Mouse (Mus musculus) right cerebral cortex, adult 2 months (tissue): ENCODE data around the gene Dzip1l.

ENCODE experiments used
- DNase-seq, 2 experiments: peaks; one replicate each; pipeline ENCODE4 v3.0.0; 2021 to 2022; ENCODE audit warnings: low spot score in 2 of 2

Dzip1l gene

GRCm38 (mm10) chr9:99660756-99661155 is 31.5 kb downstream of the Dzip1l start:
- no peak for DNase-seq

DNA sequence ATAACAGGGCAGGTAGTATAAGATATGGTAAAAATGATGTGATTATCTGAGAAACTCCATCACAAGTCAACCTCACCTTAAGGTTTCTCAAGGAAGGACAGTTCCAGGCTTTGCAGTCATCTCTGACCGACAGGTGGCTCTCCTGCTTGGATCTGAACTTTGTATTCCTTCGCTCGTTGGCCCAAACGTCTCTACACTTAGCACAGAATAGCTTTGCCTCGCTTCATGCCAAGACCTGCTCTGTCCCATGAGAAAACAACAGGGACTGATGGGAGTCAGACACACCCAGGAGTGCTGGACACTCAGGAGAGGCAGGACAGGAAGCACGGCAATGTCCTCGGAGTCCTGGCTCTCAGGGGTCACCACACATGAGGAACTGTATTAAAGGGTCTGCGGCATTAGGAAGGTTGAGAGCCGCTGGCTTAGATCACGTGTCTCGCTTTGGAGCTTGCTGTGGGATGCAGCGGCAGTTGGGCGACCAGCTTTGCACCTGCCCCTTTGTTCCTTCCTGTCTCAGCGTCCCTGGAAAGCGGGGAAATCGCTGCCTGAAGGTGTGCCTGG is 32.4 kb downstream of the Dzip1l start:
- DNase-seq: no peak

GRCm38 (mm10) chr9:99662406-99662805 is 33.1 kb downstream of the Dzip1l start:
- peak; percentile 72 to 84 for DNase-seq

- DNase-seq: no peak
Observed at GRCm38 (mm10) chr9:99662887-99663286, 33.6 kb downstream of the Dzip1l start.

- no peak for DNase-seq
Observed at GRCm38 (mm10) chr9:99667596-99667995, 38.3 kb downstream of the Dzip1l start.

- peak in 1 of 2 experiments; percentile 15 for DNase-seq
Observed at GRCm38 (mm10) chr9:99671603-99672002, 42.3 kb downstream of the Dzip1l start.

- no peak for DNase-seq
Observed at GRCm38 (mm10) chr9:99675714-99676113, 46.4 kb downstream of the Dzip1l start.

- peak; percentile 59 to 70 for DNase-seq
Observed at GRCm38 (mm10) chr9:99681980-99682570, 52.8 kb downstream of the Dzip1l start.

GRCm38 (mm10) chr9:99685061-99685521 is 55.8 kb downstream of the Dzip1l start:
- DNase-seq: peak in 1 of 2 experiments; percentile 32

DNA sequence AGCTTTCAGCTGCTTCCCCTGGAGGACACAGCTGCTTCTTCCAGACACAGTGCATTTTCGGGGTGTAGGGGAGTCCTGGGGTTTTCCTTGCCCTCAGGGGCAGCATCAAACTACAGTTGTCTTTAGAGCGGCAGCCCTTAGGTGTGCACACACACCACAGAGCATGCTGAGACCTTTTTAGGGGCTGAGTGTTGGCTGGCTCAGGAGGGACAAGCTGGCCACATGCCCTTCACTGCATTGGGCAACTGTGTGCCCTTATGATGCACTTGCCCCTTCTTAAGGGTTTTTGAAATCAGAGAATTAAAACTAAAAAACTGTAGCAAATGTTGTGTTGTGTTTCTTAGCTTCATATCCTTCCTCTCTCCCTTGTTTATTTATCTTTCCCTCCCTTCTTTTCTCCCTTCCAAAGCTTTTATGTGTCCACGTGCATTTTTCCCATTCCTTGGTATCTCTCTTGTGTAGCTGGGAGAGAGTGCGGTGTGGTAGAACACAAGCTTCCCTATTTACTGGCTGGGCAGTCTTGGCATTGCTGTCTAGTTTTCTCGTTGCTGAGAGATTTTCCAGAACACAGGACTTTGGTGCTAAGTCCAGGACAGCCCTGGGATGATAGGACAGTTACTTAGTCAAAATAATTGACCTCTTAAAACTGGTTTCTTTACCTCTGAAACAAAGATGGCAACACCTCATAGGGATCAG is 56.4 kb downstream of the Dzip1l start:
- no peak for DNase-seq

DNA sequence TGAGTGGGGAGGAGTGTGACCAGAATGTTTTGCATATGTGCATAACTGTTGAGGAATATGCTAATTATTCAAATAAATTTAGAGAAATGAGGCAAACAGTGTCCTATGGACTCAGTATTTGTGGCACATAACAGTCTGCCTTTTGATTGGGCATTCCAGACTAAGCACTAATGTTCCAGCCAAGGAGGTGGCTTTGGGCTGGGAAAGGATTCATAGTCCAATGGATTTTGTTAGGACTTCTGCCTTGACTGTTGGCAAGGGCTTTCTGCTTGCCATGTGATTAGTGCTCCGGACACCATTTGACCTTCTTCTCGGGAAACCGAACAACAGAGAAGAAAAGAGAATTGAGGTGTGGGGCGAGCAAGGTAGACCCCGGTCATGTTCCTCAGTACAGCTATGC is 60.5 kb downstream of the Dzip1l start:
- DNase-seq: no peak

DNA sequence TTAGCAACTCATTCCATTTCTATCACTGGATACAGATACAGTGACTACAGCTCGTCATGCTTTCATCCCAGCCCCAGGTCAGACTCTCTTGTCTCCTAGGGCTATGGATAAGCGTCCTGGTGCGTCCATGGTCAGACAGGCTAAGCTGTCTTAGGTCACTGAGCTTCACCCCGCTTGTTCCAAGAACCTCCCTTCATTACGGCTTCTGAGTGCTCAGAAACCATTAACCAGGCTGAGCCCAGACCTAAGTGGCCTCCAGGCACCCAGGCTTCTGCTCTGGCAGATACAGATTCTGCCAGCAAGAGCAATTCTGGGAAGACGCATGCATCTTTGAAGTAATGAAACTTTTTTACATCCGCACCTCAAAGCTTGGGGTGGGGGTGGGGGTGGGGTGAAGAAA is 61.1 kb downstream of the Dzip1l start:
- DNase-seq: no peak

- DNase-seq: no peak
Observed at GRCm38 (mm10) chr9:99694961-99695360, 65.7 kb downstream of the Dzip1l start.

DNA sequence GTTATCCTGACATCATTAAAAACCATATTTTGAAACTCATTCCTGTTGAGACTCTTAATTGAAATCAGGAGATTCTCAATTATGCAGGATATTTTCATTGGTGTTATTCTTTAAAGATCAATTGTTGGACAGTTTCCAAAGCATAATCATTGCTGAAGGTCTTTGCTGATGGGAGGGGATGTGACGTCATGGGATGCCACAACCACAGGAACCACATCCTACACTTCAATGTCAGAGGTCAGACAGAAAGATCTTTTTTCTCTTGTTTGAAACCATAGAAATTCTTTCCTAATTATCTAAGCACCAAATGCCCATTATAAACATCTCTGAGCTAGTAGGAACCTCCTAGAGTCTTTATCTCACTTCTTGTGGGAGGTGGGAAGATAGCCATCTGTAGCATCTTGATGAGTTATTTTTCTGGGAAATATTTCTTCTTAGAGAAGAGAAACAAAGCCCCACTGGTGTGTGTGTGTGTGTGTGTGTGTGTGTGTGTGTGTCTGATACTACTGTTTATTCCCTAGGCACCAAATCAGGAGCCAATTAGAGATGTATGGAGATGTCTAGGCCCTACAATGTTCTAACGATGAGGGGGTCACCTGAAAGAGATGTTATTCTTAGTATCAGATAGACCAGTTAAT is 70.6 kb downstream of the Dzip1l start:
- DNase-seq: peak; percentile 33 to 51

GRCm38 (mm10) chr9:99701187-99701586 is 71.9 kb downstream of the Dzip1l start:
- DNase-seq: no peak

GRCm38 (mm10) chr9:99702215-99702614 is 72.9 kb downstream of the Dzip1l start:
- no peak for DNase-seq

- no peak for DNase-seq
Observed at GRCm38 (mm10) chr9:99703711-99704110, 74.4 kb downstream of the Dzip1l start.

- no peak for DNase-seq
Observed at GRCm38 (mm10) chr9:99706264-99706663, 77.0 kb downstream of the Dzip1l start.

- no peak for DNase-seq
Observed at GRCm38 (mm10) chr9:99707425-99708126, 78.3 kb downstream of the Dzip1l start.

DNA sequence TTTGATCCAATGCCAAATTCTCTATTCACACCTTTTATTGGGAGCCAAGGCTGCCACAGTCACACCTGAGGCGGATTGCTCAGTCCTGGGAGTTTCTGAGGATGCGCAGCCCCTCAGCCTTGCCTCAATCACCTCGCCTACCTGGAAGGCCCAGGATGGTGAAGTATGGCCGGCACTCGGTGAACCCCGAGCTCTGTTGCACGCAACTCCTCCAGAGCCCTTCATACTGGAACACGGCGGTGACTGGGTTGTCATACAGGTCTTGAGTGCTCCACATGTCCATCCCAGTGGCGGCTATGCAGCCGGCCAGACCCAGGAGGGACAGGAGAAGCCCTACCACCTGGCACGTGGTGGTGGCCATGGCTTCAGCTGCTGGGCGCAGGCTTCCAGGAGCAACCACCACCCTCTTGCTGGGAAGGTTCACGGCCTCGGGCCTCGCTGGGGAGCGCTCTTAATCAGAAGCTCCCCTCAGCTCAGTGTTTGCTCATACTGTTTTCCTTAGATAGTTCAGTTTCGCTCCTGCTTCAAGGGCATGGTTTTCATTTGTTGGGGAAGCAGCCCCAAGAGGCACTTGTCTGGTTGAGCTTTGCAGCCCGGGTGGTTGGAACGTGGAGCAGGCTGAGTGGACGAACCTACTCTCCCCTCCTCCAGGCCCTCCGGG is 80.4 kb downstream of the Dzip1l start:
- DNase-seq: no peak

GRCm38 (mm10) chr9:99710297-99710696 is 81.0 kb downstream of the Dzip1l start:
- no peak for DNase-seq
